Mouse (Mus musculus): ENCODE results near the gene Man2c1. TPM values are rescaled to one million over a fixed set of nuclear protein-coding genes. Genes with fewer than 3 reads are reported as not detected.

Gene Man2c1
- total RNA-seq (2014; fragmentation: Nextera tagmentation) (83.6 and 95.2 TPM in 2 replicates), total RNA-seq (2017) (38.8 and 64.8 TPM in 2 replicates)

GRCm38 (mm10) chr9:57130577-57131433 lies at the start of gene Man2c1:
Gene Man2c1, plus strand, starts transcription at chr9:57130690.
- peak; percentile 94 for ATAC-seq (replicated peaks; ENCODE audit: low FRiP score, low TSS enrichment, poor library complexity, severe bottlenecking)

GRCm38 (mm10) chr9:57082236-57082635 lies 48.3 kb upstream of the Man2c1 start:
- no peak for ATAC-seq (replicated peaks; ENCODE audit: low FRiP score, low TSS enrichment, poor library complexity, severe bottlenecking)

GRCm38 (mm10) chr9:57117261-57117755 lies 13.2 kb upstream of the Man2c1 start:
- ATAC-seq (replicated peaks; ENCODE audit: low FRiP score, low TSS enrichment, poor library complexity, severe bottlenecking), result no peak

GRCm38 (mm10) chr9:57129641-57130040 lies 849 bp upstream of the Man2c1 start:
- ATAC-seq (replicated peaks; ENCODE audit: low FRiP score, low TSS enrichment, poor library complexity, severe bottlenecking), result no peak

- no peak for ATAC-seq (replicated peaks; ENCODE audit: low FRiP score, low TSS enrichment, poor library complexity, severe bottlenecking)
Measured at GRCm38 (mm10) chr9:57137246-57137645, 6.8 kb downstream of the Man2c1 start.

GRCm38 (mm10) chr9:57137777-57138176 lies 7.3 kb downstream of the Man2c1 start:
- no peak for ATAC-seq (replicated peaks; ENCODE audit: low FRiP score, low TSS enrichment, poor library complexity, severe bottlenecking)

- ATAC-seq (replicated peaks; ENCODE audit: low FRiP score, low TSS enrichment, poor library complexity, severe bottlenecking), result no peak
Measured at GRCm38 (mm10) chr9:57138507-57138906, 8.0 kb downstream of the Man2c1 start.

- no peak for ATAC-seq (replicated peaks; ENCODE audit: low FRiP score, low TSS enrichment, poor library complexity, severe bottlenecking)
Measured at GRCm38 (mm10) chr9:57139110-57139509, 8.6 kb downstream of the Man2c1 start.

GRCm38 (mm10) chr9:57139571-57139970 lies 9.1 kb downstream of the Man2c1 start:
- no peak for ATAC-seq (replicated peaks; ENCODE audit: low FRiP score, low TSS enrichment, poor library complexity, severe bottlenecking)

GRCm38 (mm10) chr9:57141417-57142353 lies 11.2 kb downstream of the Man2c1 start:
- ATAC-seq (replicated peaks; ENCODE audit: low FRiP score, low TSS enrichment, poor library complexity, severe bottlenecking), result no peak

GRCm38 (mm10) chr9:57143212-57143611 lies 12.7 kb downstream of the Man2c1 start:
- ATAC-seq (replicated peaks; ENCODE audit: low FRiP score, low TSS enrichment, poor library complexity, severe bottlenecking), result no peak

- no peak for ATAC-seq (replicated peaks; ENCODE audit: low FRiP score, low TSS enrichment, poor library complexity, severe bottlenecking)
Measured at GRCm38 (mm10) chr9:57144830-57145229, 14.3 kb downstream of the Man2c1 start.

GRCm38 (mm10) chr9:57146451-57147066 lies 16.1 kb downstream of the Man2c1 start:
- ATAC-seq (replicated peaks; ENCODE audit: low FRiP score, low TSS enrichment, poor library complexity, severe bottlenecking), result no peak

GRCm38 (mm10) chr9:57147205-57148143 lies 17.0 kb downstream of the Man2c1 start:
- 0 out of 2 replicates have a peak, but pooled peaks have one; percentile 14 for ATAC-seq (replicated peaks; ENCODE audit: low FRiP score, low TSS enrichment, poor library complexity, severe bottlenecking)

GRCm38 (mm10) chr9:57148144-57148878 lies 17.8 kb downstream of the Man2c1 start, which contains the start of gene Neil1:
Gene Neil1, minus strand, starts transcription at chr9:57148305.
- peak; percentile 91 for ATAC-seq (replicated peaks; ENCODE audit: low FRiP score, low TSS enrichment, poor library complexity, severe bottlenecking)

- ATAC-seq (replicated peaks; ENCODE audit: low FRiP score, low TSS enrichment, poor library complexity, severe bottlenecking), result no peak
Measured at GRCm38 (mm10) chr9:57149021-57149420, 18.5 kb downstream of the Man2c1 start.

- no peak for ATAC-seq (replicated peaks; ENCODE audit: low FRiP score, low TSS enrichment, poor library complexity, severe bottlenecking)
Measured at GRCm38 (mm10) chr9:57150192-57150591, 19.7 kb downstream of the Man2c1 start.

- no peak for ATAC-seq (replicated peaks; ENCODE audit: low FRiP score, low TSS enrichment, poor library complexity, severe bottlenecking)
Measured at GRCm38 (mm10) chr9:57152331-57152730, 21.8 kb downstream of the Man2c1 start.

Data from megakaryocyte-erythroid progenitor cell, adult 5-6 weeks (primary cell).